Mouse (Mus musculus): Measurements from ENCODE around the gene Dcdc2c.

Gene Dcdc2c

DNA sequence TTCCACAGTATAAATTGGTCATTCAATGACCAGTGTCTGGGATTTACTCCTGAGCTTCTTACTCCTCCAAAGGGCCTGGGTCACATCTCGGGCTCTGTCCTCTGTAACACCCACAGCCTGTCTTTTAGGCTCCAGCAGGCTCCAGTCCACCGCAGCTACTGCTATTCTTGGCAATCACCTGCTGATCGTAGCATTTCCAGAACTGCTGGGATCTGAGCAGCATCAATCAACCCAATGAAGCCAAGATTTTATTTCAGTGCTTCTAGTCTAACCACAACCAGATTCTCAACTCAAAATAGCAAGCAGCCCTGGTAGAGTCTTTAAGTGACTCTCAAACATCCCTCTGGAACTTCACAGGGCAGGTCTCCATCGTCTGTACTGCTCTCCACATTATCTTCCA is 3.3 kb downstream of the Dcdc2c start:
- no peaks in the 10 kb centered on the region for H3K36me3 ChIP-seq (ENCODE audit: control insufficient read depth, insufficient read depth, low read length, poor library complexity, severe bottlenecking)
- H3K27me3 ChIP-seq (ENCODE audit: control insufficient read depth, insufficient read depth, low read length, poor library complexity, severe bottlenecking) = no peaks in the 10 kb centered on the region
- DNase-seq (ENCODE audit: low read depth, low spot score) = no peak

- no peaks in the 10 kb centered on the region for H3K36me3 ChIP-seq (ENCODE audit: control insufficient read depth, insufficient read depth, low read length, poor library complexity, severe bottlenecking)
- DNase-seq (ENCODE audit: low read depth, low spot score) = no peak
- no peaks in the 10 kb centered on the region for H3K27me3 ChIP-seq (ENCODE audit: control insufficient read depth, insufficient read depth, low read length, poor library complexity, severe bottlenecking)
Measured at GRCm38 (mm10) chr12:28514264-28514775, 37.9 kb downstream of the Dcdc2c start.

DNA sequence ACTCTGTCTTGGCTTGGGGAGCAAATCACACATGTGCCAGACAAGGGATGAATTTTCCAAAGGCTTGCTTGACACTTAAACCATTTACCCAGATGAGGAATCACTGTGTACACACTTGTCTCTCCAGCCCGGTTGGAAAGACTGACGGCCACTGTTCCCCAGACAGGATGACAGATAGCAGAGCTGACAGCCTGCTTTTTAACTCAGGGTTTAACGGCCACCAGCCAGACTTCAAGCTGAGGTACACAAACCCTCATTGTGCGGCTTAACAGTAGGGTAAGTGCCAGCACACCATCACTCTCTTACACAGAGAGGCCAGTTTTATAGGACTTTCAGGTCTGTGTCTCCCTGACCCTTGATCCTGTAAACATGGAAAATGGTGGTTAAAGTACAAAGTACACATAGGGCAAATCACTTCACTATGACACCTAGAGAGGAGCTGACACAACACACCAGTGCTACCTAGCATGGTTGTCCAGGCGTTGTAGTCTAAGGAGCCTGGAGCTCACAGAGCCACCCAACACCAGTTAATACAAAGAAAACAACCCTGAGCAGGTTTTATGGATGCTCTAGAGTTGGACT is 42.4 kb downstream of the Dcdc2c start:
- Histone ChIP-seq H3K36me3 (ENCODE audit: control insufficient read depth, insufficient read depth, low read length, poor library complexity, severe bottlenecking) (no peaks in the 10 kb centered on the region), H3K27me3 (ENCODE audit: control insufficient read depth, insufficient read depth, low read length, poor library complexity, severe bottlenecking) (no peaks in the 10 kb centered on the region)
- DNase-seq (ENCODE audit: low read depth, low spot score) = no peak

- no peaks in the 10 kb centered on the region for H3K36me3 ChIP-seq (ENCODE audit: control insufficient read depth, insufficient read depth, low read length, poor library complexity, severe bottlenecking)
- DNase-seq (ENCODE audit: low read depth, low spot score) = no peak
- H3K27me3 ChIP-seq (ENCODE audit: control insufficient read depth, insufficient read depth, low read length, poor library complexity, severe bottlenecking) = no peaks in the 10 kb centered on the region
Measured at GRCm38 (mm10) chr12:28494289-28494688, 57.9 kb downstream of the Dcdc2c start.

GRCm38 (mm10) chr12:28482483-28483160 is 69.6 kb downstream of the Dcdc2c start:
- no peak for DNase-seq (ENCODE audit: low read depth, low spot score)
- Histone ChIP-seq H3K36me3 (ENCODE audit: control insufficient read depth, insufficient read depth, low read length, poor library complexity, severe bottlenecking) (no peaks in the 10 kb centered on the region), H3K27me3 (ENCODE audit: control insufficient read depth, insufficient read depth, low read length, poor library complexity, severe bottlenecking) (no peaks in the 10 kb centered on the region)

- H3K27me3 ChIP-seq (ENCODE audit: control insufficient read depth, insufficient read depth, low read length, poor library complexity, severe bottlenecking) = no peaks in the 10 kb centered on the region
- H3K36me3 ChIP-seq (ENCODE audit: control insufficient read depth, insufficient read depth, low read length, poor library complexity, severe bottlenecking) = no peaks in the 10 kb centered on the region
- DNase-seq (ENCODE audit: low read depth, low spot score) = no peak
Measured at GRCm38 (mm10) chr12:28460951-28461431, 91.2 kb downstream of the Dcdc2c start.

DNA sequence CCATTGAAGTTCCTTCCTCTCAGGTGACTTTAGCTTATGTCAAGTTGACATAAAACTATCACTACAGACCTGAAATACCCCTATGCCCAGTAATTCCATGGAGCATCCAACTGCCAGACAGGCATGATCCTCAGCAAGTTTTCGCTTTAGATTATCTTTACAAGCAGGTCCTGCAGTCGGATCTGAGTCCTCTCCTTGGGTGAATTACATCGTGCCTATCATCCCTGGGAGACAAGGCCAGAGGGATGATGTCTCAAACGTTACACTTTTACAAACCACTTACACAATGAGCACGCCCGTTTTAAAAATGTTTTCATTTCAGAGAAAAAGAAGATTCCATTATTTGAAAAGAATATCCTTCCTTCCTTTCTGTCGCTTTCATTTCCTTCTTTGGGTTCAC is 91.7 kb downstream of the Dcdc2c start:
- DNase-seq (ENCODE audit: low read depth, low spot score) = no peak
- no peaks in the 10 kb centered on the region for H3K36me3 ChIP-seq (ENCODE audit: control insufficient read depth, insufficient read depth, low read length, poor library complexity, severe bottlenecking)
- no peaks in the 10 kb centered on the region for H3K27me3 ChIP-seq (ENCODE audit: control insufficient read depth, insufficient read depth, low read length, poor library complexity, severe bottlenecking)

GRCm38 (mm10) chr12:28458786-28459185 is 93.4 kb downstream of the Dcdc2c start:
- DNase-seq (ENCODE audit: low read depth, low spot score) = no peak
- H3K36me3 ChIP-seq (ENCODE audit: control insufficient read depth, insufficient read depth, low read length, poor library complexity, severe bottlenecking) = no peaks in the 10 kb centered on the region
- no peaks in the 10 kb centered on the region for H3K27me3 ChIP-seq (ENCODE audit: control insufficient read depth, insufficient read depth, low read length, poor library complexity, severe bottlenecking)

DNA sequence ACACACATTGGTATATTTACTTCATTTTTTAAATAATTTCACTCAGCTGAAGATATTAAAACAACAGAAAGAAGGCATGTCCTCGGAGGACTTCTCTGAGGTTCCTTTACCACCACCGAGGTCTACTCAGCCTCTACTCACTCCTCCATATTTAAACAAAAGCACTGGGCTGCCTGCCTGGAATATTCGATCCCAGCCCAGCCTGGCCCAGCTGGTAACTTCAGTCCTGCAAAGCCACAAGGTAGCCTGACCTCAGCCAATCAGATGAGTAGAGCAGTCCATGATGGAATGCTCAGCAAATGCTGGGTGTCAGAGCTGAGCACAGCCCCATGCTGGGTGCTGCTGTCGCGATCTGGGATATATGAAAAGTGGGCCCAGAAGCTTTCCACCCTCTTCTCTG is 115.7 kb downstream of the Dcdc2c start:
- Histone ChIP-seq H3K27me3 (ENCODE audit: control insufficient read depth, insufficient read depth, low read length, poor library complexity, severe bottlenecking) (no peaks in the 10 kb centered on the region), H3K36me3 (ENCODE audit: control insufficient read depth, insufficient read depth, low read length, poor library complexity, severe bottlenecking) (no peaks in the 10 kb centered on the region)
- DNase-seq (ENCODE audit: low read depth, low spot score) = no peak

GRCm38 (mm10) chr12:28432729-28433067 is 119.5 kb downstream of the Dcdc2c start:
- Histone ChIP-seq H3K36me3 (ENCODE audit: control insufficient read depth, insufficient read depth, low read length, poor library complexity, severe bottlenecking) (no peaks in the 10 kb centered on the region), H3K27me3 (ENCODE audit: control insufficient read depth, insufficient read depth, low read length, poor library complexity, severe bottlenecking) (no peaks in the 10 kb centered on the region)
- no peak for DNase-seq (ENCODE audit: low read depth, low spot score)

GRCm38 (mm10) chr12:28431832-28432728 is 120.1 kb downstream of the Dcdc2c start:
- Histone ChIP-seq H3K27me3 (ENCODE audit: control insufficient read depth, insufficient read depth, low read length, poor library complexity, severe bottlenecking) (no peaks in the 10 kb centered on the region), H3K36me3 (ENCODE audit: control insufficient read depth, insufficient read depth, low read length, poor library complexity, severe bottlenecking) (no peaks in the 10 kb centered on the region)
- DNase-seq (ENCODE audit: low read depth, low spot score) = no peak

- Histone ChIP-seq H3K36me3 (ENCODE audit: control insufficient read depth, insufficient read depth, low read length, poor library complexity, severe bottlenecking) (no peaks in the 10 kb centered on the region), H3K27me3 (ENCODE audit: control insufficient read depth, insufficient read depth, low read length, poor library complexity, severe bottlenecking) (no peaks in the 10 kb centered on the region)
- DNase-seq (ENCODE audit: low read depth, low spot score) = no peak
Measured at GRCm38 (mm10) chr12:28429856-28430255, 122.3 kb downstream of the Dcdc2c start.

DNA sequence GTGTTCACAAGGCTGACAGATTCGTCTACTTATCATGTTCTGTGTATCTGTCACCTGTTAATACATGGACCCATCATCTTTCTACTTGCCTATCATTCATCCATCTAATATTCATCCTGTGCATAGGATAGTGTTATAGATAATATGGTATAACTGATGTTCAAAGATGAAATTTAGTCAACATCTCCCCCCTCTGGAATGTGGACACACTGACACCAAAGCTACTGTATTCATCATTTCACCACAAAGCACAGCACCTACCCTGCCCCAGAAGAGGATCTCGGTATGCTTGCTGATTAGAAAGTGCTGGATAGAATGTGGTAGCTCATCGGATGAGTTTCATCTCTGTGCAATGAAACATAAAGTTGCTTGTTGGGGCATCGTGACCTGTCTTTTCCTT is 135.2 kb downstream of the Dcdc2c start:
- H3K36me3 ChIP-seq (ENCODE audit: control insufficient read depth, insufficient read depth, low read length, poor library complexity, severe bottlenecking) = no peaks in the 10 kb centered on the region
- no peaks in the 10 kb centered on the region for H3K27me3 ChIP-seq (ENCODE audit: control insufficient read depth, insufficient read depth, low read length, poor library complexity, severe bottlenecking)
- no peak for DNase-seq (ENCODE audit: low read depth, low spot score)

- Histone ChIP-seq H3K27me3 (ENCODE audit: control insufficient read depth, insufficient read depth, low read length, poor library complexity, severe bottlenecking) (no peaks in the 10 kb centered on the region), H3K36me3 (ENCODE audit: control insufficient read depth, insufficient read depth, low read length, poor library complexity, severe bottlenecking) (no peaks in the 10 kb centered on the region)
Measured at GRCm38 (mm10) chr12:28407656-28408405, 144.4 kb downstream of the Dcdc2c start.

More at GRCm38 (mm10) chr12:28407656-28408405, 144.4 kb downstream of the Dcdc2c start:
- no peak for DNase-seq (ENCODE audit: low read depth, low spot score)
